Mouse (Mus musculus) cerebellum, postnatal 36 days (tissue): ENCODE data around the gene Ckap2.

Source experiments
- DNase-seq, 2 experiments: peaks; one replicate each; pipeline ENCODE4 v3.0.0; 2021 to 2022; ENCODE audit warnings: mixed read lengths in 2 of 2

Gene Ckap2

DNA sequence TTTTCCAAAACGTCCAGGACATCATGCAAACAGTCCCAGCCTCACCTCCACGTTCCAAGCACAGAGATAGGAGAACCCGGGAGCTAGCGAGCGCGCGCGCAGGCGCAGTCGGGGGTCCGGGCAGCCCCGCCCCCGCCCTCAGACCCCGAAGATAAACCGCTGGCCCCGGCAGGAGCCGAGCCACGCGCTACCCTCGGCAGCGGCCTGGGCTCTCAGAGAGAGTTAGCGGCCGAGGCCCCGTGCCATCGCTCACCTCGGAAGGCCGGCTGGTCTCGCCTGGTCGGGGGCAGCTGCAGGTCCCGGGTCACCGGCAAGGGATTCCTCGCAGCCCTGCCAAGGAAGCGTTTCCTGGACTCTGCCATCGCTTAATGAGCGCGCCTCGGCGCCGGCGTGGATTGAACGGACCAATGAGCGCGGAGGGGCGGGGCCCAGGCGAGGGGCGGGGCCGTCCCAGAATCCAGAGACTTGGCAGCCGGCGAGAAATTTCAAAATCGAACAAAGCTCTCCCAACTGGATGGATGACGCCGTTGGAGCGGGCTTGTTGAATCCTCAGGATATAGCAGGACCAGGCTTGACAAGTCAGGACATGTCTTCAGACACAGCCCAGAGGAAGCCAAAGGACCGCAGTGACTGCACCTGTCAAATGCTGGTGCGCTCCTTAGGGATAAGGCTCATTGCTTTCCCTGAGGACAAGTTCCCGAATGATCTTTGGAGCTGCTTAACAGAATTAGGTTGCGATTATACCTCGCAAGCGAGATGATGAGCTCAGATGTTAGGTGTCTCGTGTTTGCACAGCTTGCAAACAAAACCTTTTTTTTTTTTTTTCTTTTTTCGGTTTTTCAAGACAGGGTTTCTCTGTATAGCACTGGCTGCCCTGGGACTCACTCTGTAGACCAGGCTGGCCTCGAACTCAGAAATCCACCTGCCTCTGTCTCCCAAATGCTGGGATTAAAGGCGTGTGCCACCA, at the start of gene Ckap2:
Gene Ckap2, minus strand, starts transcription at position 389 of the 967 bp plus-strand sequence.
- DNase-seq: peak; percentile 82 to 83

DNA sequence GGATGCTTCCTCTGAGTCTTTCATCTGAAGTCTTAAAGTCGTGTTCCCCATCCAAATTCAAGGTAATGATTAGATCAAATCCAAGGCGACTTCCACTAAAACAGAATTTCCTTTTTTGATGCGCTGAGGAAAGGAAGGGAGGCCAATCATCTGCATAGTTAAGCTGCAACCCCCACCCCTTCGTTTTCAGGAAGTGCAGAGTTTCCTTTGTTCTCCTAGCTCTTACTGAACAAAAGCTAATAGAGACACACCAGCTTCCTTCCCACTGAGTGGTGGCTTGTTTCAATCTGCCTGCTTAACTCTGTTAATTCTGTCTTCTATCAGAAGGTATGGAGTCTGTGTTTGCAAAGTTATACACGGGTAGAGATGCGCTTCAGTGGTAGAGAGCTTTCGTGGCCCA, 43.0 kb upstream of the Ckap2 start:
- no peak for DNase-seq

DNA sequence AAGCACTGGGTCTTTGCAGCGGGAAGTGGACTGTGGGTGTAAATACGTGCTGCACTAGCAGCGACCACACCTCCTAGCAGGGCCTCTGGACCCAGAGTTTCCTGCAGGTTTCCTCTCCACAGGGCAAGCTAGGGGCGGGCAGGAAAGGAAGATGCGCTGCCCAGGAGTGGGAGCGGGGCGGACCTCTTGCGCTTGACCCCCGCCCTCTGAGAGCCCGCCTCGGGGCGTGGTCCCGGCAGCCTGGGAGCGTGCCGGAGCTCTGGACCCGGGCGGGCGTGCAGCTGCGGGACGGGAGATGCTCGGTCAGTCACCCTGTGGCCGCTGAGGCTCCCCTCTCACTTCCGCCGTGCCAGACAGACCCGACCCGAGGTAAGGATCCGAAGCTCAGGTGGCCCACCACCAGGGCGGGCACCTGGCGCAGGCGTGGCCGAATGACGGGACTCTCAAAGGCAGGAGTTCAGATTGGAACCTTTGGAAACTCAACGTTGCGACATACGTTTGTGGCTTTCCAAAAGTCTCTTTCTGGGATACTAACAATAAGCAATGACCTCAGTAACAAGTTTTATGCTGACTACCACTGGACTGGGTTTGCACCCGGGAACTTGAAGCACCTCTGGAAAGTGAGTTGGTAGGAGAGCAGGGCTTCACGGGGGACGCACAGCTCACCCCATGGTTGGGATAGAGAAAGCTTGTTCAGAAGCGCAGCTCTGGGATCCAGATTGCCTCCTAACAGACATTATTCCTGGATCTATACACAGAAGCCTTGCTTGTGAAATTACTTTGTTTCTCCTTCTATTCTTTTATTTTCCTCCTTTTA, 41.6 kb upstream of the Ckap2 start, which contains the start of gene Thsd1:
Gene Thsd1, plus strand, starts transcription at position 253 of the 817 bp plus-strand sequence.
- DNase-seq: peak in 1 of 2 experiments; percentile 6

DNA sequence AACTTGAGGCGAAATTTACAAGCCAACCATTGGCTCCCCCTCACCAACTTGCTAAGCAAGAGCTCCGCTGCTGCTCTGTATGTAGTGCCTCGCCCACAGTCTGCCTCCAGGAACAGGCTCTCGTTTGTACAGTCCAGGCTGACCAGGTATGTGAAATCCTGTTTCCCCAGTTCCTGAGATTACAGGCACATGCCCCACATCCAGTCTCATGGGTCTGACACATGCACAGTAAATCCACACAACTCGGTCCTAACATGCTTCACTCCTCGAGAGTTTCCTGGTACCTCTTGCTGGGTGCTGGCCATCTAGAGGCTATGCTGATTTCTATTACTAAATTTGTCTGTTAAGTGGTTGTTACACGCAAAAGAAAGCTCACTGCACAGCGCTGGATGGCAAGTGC, 40.7 kb upstream of the Ckap2 start:
- DNase-seq: no peak

DNA sequence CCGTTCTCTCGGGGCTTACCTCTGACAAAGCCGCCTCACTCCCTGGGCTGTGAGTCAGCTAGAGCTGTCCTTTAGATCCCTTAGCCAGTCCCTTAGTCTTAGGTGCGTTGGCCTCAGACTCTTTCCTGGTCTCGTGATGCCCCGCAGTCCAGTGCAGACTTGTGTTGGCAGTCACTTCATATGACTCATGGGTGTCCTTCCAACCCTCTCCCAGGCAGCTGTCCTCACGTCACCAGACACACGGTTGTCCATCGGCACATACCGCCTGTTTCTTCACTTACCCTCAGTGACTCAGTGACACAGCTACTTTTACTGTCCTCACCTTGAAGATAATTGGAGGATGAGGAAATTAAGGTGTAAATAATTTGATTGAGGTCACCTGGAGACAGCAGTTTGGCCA, 29.2 kb upstream of the Ckap2 start:
- no peak for DNase-seq

DNA sequence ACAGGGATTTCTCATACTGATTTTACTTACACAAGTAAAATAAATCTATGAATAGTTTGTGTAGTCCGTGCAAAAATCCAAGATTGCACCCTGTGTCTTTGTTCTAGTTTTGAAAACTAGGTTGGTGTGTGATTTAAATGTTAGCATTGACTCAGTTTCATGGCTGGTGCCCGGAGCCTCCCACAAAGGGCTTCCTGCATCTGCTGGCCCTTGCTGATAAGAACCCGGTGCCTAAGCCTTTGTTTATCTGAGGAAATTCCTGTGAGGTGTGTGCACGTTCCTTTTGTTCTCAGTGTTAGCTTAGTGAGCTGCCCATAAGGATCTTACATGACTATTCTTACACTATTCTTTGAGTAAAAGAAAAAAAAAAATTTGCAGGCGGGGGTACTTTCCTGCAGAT, 23.4 kb upstream of the Ckap2 start:
- DNase-seq: no peak

DNA sequence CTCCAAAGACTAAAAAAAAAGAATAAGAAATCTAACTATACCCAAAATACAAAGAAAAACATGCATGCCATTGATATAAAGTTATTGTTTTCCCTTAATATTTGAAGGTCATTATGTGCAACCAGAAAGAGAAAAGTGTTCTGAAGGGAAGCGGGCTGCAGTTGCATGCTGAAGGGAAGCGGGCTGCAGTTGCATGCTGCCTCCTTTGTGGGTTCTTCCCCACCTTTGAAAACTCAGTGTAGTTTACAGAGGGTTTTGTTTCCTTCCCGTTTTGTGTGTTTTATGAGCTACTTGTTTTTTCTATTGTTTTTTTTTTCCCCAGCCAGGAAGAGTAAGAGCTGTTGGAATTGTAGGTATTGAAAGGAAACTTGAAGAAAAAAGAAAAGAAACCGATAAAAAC, 21.9 kb upstream of the Ckap2 start:
- DNase-seq: no peak

DNA sequence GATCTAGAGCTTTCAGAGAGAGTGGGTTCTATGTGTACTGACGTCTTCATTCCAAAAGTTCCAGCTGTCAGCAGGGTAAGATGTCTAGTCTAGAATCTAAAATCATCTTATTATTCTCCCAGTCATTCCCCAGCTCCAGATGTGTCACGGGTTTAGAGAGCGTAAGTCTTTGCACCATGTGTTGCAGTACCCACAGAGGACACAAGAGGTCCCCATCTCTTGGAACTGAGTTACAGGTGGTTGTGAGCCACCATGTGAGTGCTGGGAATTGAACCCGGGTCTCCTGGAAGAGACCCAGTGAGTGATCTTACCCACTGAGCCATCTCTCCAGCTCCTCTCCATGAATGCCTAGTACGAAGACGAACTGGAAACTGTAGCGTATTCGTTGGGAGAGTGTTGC, 13.9 kb upstream of the Ckap2 start:
- DNase-seq: no peak

DNA sequence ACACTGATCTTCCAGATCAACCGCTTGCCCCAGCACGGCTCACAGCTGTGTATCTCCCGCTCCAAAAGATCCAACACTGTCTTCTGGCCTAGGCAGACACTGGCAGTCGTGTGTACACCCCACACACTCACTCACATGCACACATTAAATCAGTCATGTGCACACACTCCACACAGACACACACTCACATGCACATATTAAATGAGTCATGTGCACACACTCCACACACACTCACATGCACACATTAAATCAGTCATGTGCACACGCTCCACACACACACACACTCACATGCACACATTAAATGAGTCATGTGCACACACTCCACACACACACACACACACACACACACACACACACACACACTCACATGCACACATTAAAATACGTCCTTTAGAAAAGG, 12.3 kb upstream of the Ckap2 start:
- no peak for DNase-seq

DNA sequence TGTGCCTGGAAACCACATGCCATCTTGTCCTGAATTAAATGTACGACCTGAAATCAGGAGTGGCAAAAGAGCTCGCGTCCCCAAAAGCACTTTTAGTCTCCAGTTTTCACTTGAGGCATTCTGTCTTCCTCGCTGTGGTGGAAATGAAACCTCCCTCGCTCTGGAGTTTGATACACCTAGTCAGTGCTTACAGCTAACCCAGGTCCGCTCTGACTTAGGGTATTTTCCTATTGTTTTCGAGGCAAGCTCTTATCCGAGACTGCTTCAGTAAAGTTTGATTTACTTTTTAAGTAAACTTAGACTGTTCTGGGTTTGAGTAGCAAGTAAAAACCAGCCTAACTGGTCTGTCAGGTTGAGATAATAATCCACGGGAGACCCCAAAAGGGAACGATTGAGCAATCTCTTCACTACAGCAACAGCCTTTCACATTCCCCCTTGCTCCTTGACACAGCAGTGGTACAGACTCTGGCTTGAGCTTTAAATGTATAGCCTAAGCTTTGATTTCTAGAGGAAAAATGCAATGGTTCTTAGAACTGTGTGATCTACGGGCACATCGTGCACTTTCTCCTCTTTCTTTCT, 7.9 kb upstream of the Ckap2 start:
- no peak for DNase-seq

DNA sequence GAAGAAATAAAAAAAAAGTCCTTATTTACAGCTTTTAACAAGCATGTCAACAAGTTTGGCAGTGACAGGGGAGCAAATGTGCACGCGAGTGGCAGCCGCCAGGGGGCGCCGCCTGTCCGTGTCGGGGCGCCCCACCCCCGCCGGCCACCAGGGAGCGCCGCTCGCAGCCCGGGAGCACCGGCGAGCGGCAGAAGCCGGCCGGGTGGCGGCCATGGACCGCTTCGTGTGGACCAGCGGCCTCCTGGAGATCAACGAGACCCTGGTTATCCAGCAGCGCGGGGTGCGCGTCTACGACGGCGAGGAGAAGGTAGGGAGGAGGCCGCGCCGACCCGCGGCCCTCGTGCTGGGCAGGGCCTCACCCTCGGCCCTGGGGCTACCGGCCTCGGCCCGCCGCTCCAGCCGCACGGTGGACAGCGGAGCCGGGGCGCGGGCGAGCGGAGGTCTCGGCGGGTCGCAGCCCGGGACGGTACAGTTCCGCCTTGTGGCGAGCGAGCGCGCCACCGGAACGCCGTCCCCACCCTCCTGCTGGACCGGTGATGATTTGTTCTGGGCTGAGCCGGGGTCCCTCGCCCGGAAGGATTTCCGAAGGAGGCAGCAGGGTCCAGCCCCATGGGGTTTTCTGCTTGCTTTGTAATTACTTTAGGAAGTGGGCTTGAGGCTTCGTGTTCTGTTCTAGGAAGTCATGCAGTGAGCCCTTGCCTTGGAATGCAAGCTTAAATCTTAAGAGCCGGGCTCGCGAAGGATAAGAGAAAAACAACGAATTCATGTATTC, 7.2 kb upstream of the Ckap2 start, which contains the start of gene Vps36:
Gene Vps36, plus strand, starts transcription at position 150 of the 772 bp plus-strand sequence.
- peak; percentile 92 for DNase-seq

DNA sequence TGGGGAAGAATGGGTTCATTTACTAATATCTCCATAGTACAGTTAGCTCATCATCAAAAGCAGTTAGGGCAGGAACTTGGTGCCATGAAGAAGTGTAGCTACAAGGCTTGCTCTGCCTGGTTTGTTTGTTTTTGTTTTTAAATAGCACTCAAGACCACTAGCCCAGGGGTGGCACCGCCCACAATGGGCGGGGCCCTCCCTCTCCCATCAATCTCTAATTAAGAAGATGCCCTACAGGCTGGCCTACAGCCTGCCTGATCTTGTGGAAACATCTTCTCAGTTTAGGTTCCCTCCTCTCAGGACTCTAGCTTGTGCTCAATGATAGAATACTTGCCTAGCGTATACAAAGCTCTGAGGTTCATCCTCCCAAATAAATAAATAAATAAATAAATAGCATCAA, 735 bp downstream of the Ckap2 start:
- no peak for DNase-seq

DNA sequence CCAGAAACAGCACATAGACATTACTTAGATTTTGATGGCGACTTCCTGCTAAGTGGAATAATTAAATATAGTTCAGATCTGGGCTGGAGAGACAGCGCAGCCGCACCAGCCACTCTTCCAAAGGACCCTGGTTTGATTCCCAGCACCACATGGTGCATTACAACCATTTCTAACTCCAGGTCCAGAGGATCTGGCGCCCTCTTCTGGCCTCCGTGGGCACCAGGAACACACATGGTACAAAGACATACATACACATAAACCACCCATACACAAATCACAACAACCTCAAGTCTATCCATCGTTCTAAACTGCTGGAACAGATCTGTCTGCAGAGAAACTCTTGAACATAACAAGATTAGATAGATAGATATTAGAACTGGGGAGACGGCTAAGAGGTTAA, 9.7 kb downstream of the Ckap2 start:
- DNase-seq: no peak

DNA sequence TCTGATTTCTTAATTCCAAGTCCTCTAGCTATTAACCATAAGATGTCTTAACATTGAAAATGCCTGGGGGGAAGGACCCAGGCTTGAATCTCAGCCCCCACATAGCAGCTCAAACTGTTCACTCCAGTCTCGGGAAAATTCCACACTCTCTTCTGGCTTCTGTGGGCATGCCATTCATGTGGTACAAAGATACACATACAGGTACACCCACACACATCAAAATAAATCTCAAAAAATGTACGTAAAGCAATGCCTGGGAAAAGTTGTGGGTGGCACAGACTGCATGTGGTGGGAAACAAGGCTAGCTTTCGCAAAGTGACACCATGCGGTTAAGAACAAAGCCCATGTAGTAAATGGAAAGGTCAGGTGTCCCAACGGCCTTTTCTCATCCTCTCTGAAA, 16.5 kb downstream of the Ckap2 start:
- DNase-seq: no peak

DNA sequence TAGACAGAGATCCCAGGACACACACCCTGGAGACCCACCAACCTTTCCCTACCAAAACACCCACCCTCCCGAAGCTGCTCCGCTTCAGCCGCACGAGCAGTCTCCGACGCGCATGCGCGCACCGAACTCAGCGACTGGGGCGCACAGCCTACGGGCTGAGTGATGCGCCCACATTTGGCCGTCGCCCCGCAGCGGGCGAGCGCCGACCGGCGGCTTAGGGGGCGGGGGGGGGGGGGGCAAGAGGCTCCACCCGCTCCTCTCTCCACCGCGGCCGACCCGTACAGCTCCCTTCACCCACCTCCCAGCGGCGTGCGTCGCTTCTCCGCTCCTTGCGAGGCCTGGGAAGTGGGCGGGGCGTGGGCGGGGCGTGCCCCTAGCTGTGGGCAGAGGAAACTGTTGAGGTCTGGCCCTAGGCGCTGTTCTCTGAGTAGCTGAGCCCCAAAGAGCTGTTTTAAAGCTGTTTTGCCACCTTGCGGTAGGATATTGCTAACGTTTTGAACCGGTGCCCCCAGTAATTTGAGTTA, 19.5 kb downstream of the Ckap2 start, which contains the start of gene Nek3:
Gene Nek3, minus strand, starts transcription at position 356 of the 524 bp plus-strand sequence.
- DNase-seq: peak; percentile 80 to 88

DNA sequence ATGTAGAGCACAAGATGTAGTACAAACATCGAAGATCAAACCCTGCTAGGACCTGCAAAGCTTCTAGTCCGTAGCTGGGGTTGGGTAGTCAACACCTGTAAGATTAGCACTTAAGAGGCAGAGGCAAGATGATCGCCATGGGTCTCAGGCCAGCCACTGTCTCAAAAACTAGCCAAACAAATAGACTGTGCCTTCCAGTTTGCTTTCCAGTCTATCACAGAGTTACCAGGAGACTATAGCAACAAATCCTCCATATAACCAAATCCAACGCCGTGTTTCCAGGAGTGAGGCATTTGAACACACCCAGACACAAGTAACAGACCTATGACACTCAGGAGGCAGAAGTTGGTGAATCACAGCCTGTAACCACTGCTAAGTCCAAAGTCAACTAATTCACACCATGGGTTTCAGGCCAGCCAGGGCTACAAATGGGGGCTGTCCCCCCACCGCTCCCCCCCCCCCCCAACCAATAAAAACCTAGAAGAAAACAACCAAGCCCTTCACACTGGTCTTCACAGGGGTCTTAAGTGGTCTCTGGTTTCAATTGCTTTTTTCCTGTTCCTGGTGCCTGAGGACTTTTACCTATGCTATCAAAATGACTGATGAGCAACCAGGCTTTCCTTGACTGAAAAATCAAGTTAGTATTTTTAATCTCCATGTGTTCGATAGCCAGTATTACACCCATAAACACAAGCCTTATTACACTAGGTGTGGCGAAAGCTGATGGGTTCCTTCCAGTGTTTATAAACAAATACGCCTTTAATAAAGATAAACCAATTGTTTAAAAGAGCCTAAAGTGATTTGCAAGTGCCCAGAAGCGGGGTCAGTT, 20.2 kb downstream of the Ckap2 start:
- DNase-seq: no peak

DNA sequence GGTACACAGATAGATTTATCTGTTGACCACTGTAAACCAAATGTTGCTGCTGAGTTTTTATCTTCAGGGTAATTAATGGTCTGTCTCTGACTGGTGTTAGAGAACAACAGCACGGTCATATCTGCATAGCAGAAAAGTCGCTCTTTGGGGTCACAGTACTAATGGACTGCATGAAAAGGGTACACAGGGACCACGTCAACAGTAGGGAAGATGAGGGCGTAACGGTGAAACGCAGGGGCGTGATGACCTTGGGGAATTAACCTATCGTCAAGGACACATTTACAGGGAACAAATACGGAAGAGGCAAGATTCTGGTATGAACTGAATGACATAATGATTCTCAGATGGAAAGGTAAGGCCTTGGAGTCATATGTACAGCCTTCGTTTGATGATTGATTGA, 21.2 kb downstream of the Ckap2 start:
- no peak for DNase-seq

DNA sequence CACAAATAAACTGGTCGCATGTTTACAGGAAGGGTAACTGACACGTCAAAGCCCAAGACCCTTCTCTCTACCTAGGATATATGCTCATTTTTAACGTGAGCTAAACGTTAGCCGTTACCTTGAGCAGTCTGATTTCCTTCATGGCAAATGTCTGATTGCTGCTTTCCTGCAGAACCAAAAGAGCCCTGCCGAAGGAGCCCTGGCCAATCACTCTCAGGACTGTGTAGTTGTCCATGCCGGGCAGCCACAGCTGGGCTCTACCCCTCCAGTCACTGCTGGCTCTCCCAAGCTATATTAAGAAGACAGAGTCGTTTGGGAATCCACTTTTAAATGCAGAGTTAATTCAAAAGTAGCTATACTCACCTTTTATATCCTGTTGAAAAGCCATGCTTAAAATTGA, 23.4 kb downstream of the Ckap2 start:
- DNase-seq: no peak

DNA sequence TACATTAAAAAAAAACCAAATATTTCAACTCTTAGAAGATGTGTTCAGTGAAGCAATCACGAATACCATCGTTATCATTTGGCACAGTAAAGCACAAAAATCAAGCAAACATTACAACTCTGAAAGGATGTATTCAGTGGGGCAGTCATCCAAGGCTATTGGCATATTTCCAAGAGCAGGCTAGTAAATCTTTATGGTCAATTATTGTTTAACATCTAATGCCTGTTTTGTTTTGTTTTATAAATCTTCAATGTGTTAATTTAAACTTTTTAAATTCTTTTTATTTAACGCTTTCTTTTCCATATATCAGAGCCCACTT, 35.3 kb downstream of the Ckap2 start:
- DNase-seq: no peak

DNA sequence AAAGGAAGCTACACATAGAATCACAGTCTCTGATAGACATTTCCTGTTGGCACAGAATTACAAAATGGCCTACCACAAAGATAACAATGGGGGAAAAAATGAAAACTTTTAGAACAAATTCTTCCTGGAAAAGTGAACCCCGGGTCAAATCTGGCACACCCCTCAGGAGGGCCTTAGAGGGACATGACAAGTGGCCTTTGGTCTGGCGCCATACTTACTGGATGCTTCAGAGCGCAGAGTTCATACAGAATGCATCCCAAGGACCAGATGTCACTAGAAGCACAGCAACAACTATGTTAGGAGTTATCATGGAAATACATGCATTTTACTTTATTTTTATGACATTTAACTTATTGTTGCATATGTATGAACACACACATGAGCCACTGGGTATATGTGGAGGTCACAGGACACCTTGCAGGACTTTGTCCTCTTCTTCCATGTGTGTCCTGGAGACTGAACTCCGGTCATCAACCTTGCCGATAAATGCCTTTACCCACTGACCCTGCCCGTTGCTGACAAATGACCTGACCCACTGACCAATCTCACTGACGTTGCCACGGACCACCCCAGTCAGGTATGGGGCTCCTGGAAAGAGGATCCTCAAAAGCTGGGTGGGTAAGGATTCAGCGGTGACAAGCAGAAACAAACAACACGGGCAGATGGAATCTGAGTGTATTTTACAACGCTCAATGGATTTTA, 35.8 kb downstream of the Ckap2 start:
- DNase-seq: no peak

DNA sequence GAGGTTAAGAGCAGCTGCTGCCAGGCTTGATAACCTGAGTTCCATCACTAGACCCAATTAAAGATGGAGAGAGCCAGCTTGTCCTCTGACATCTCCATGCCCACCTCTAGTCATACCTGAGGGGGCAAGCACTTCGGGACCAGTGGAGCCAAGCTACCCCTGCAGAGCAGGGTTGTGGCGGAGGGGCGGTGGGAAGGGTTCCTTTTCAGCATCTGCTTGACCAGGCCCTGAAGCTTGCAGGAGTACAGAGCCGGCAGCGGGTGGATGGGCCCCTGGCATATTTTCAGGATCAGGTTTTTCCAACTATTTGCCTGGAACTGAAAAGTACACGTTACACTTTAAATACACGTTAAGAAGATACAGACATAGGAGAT, 37.3 kb downstream of the Ckap2 start:
- DNase-seq: no peak
